Mouse (Mus musculus) embryonic facial prominence, embryonic 13.5 days (tissue): ENCODE results near the gene Sla2. TPM values are rescaled to one million over a fixed set of nuclear protein-coding genes. Genes with fewer than 3 reads are reported as not detected.
"Not testable (repeated sequence)": the region's sequence is repeated elsewhere in the genome, so short reads cannot be mapped to it uniquely, and the experiment has no call there.

Source experiments
- ATAC-seq: fragments of 200-750 bp; cut with Nextera tagmentation; 2 replicates; pipeline ENCODE4 v1.8.0; 2017; ENCODE audit warnings: low read depth; ENCODE audit not compliant: insufficient number of reproducible peaks, insufficient read depth, low FRiP score, low TSS enrichment
- H3K27ac ChIP-seq: fragments of 300-500 bp; sonication (generic); 2 replicates; pipeline ENCODE4 v1.5.1; 2015; ENCODE audit warnings: moderate library complexity, mild to moderate bottlenecking, inconsistent platforms
- H3K27me3 ChIP-seq: fragments of 300-500 bp; sonication (generic); 2 replicates; pipeline ENCODE4 v1.6.1; 2015; ENCODE audit warnings: mild to moderate bottlenecking, inconsistent platforms
- H3K36me3 ChIP-seq: fragments of 300-500 bp; sonication (generic); 2 replicates; pipeline ENCODE4 v1.6.1; 2015; ENCODE audit warnings: mild to moderate bottlenecking, inconsistent platforms
- H3K4me1 ChIP-seq: fragments of 300-500 bp; sonication (generic); 2 replicates; pipeline ENCODE4 v1.6.1; 2015; ENCODE audit warnings: inconsistent platforms
- H3K4me2 ChIP-seq: fragments of 300-500 bp; sonication (generic); 2 replicates; pipeline ENCODE4 v1.6.1; 2015; ENCODE audit warnings: moderate library complexity, mild to moderate bottlenecking, inconsistent platforms
- H3K4me3 ChIP-seq: fragments of 300-500 bp; sonication (generic); 2 replicates; pipeline ENCODE4 v1.5.1; 2015; ENCODE audit warnings: mild to moderate bottlenecking, inconsistent platforms
- H3K9ac ChIP-seq: fragments of 300-500 bp; sonication (generic); 2 replicates; pipeline ENCODE4 v1.6.1; 2015; ENCODE audit warnings: mild to moderate bottlenecking, inconsistent platforms
- H3K9me3 ChIP-seq: fragments of 300-500 bp; sonication (generic); 2 replicates; pipeline ENCODE4 v1.6.1; 2016; ENCODE audit warnings: inconsistent platforms
- WGBS: fragments of 180-500 bp; shearing (Covaris S2); methylation state at CpG from one replicate; pipeline ENCODE4 v1.1.7; 2015; ENCODE audit warnings: mixed read lengths; 5-methylcytosine and 5-hydroxymethylcytosine counted together
- polyA plus RNA-seq: library from polyadenylated mRNA; unstranded; fragments of >200 nt; fragmentation: Nextera tagmentation; extraction: Ambion mirVana; gene quantifications from 2 replicates; pipeline ENCODE4 v1.2.1, GENCODE M21; 2015

Gene Sla2
- polyA plus RNA-seq, 1 experiment from 2014 or later, result 0.38 TPM

- 72% methylated on average over 2 of the region's 2 CpGs for WGBS
These were observed 32.8 kb upstream of the Sla2 start for GRCm38 (mm10) chr2:156919796-156920195.

GRCm38 (mm10) chr2:156919191-156919590 is 32.2 kb upstream of the Sla2 start:
- H3K4me3 ChIP-seq, H3K27me3 ChIP-seq, H3K9me3 ChIP-seq, H3K4me2 ChIP-seq, H3K27ac ChIP-seq, H3K4me1 ChIP-seq, H3K9ac ChIP-seq, H3K36me3 ChIP-seq, ATAC-seq: not testable (repeated sequence)
- 87% methylated on average over 11 of the region's 11 CpGs for WGBS

More at GRCm38 (mm10) chr2:156919796-156920195, 32.8 kb upstream of the Sla2 start:
- no peaks in the 10 kb centered on the region for H3K27me3 ChIP-seq
- no peaks in the 10 kb centered on the region for H3K9me3 ChIP-seq
- H3K9ac ChIP-seq, result no peak overlapping the region
- no peak overlapping the region for H3K4me3 ChIP-seq
- no peak overlapping the region for H3K27ac ChIP-seq
- peaks cover 8% of the 10 kb centered on the region for H3K4me1 ChIP-seq
- no peak for ATAC-seq
- H3K36me3 ChIP-seq, result no peaks in the 10 kb centered on the region
- no peak overlapping the region for H3K4me2 ChIP-seq

GRCm38 (mm10) chr2:156918562-156918961 is 31.6 kb upstream of the Sla2 start:
- H3K27me3 ChIP-seq, result no peaks in the 10 kb centered on the region
- H3K9ac ChIP-seq, result no peak overlapping the region
- H3K4me3 ChIP-seq, result no peak overlapping the region
- no peak overlapping the region for H3K27ac ChIP-seq
- no peak overlapping the region for H3K4me2 ChIP-seq
- WGBS, result 51% methylated on average over 4 of the region's 4 CpGs
- ATAC-seq, result no peak
- H3K9me3 ChIP-seq, result no peaks in the 10 kb centered on the region
- H3K4me1 ChIP-seq, result no peaks in the 10 kb centered on the region
- no peaks in the 10 kb centered on the region for H3K36me3 ChIP-seq

- ATAC-seq, result no peak
- no peaks in the 10 kb centered on the region for H3K36me3 ChIP-seq
- H3K4me3 ChIP-seq, result no peak overlapping the region
- H3K4me1 ChIP-seq, result no peaks in the 10 kb centered on the region
- no peaks in the 10 kb centered on the region for H3K27me3 ChIP-seq
- no peaks in the 10 kb centered on the region for H3K9me3 ChIP-seq
- no peak overlapping the region for H3K4me2 ChIP-seq
- no peak overlapping the region for H3K9ac ChIP-seq
- 76% methylated on average over 3 of the region's 3 CpGs for WGBS
- no peak overlapping the region for H3K27ac ChIP-seq
These were observed 29.6 kb upstream of the Sla2 start for GRCm38 (mm10) chr2:156916419-156917125.

GRCm38 (mm10) chr2:156915559-156915958 is 28.6 kb upstream of the Sla2 start:
- Histone ChIP-seq H3K4me1 (no peaks in the 10 kb centered on the region), H3K27me3 (no peaks in the 10 kb centered on the region), H3K4me2 (no peak overlapping the region), H3K9me3 (no peaks in the 10 kb centered on the region), H3K36me3 (no peaks in the 10 kb centered on the region), H3K27ac (no peak overlapping the region), H3K4me3 (no peak overlapping the region), H3K9ac (no peak overlapping the region)
- ATAC-seq, result no peak
- 71% methylated on average over 3 of the region's 3 CpGs for WGBS

GRCm38 (mm10) chr2:156913191-156913590 is 26.2 kb upstream of the Sla2 start:
- H3K4me3 ChIP-seq, result no peak overlapping the region
- no peak overlapping the region for H3K9ac ChIP-seq
- no peaks in the 10 kb centered on the region for H3K9me3 ChIP-seq
- ATAC-seq, result no peak
- H3K4me1 ChIP-seq, result no peaks in the 10 kb centered on the region
- no peak overlapping the region for H3K4me2 ChIP-seq
- H3K27ac ChIP-seq, result no peak overlapping the region
- H3K36me3 ChIP-seq, result no peaks in the 10 kb centered on the region
- 63% methylated on average over 5 of the region's 5 CpGs for WGBS
- H3K27me3 ChIP-seq, result no peaks in the 10 kb centered on the region

GRCm38 (mm10) chr2:156905931-156906330 is 18.9 kb upstream of the Sla2 start:
- not testable (repeated sequence) for H3K36me3 ChIP-seq, H3K9ac ChIP-seq, H3K4me1 ChIP-seq, H3K4me2 ChIP-seq, H3K4me3 ChIP-seq, H3K27ac ChIP-seq, H3K9me3 ChIP-seq, H3K27me3 ChIP-seq, ATAC-seq
- WGBS, result 48% methylated on average over 4 of the region's 4 CpGs

- Histone ChIP-seq H3K27ac (no peak overlapping the region), H3K9ac (no peak overlapping the region), H3K27me3 (no peaks in the 10 kb centered on the region), H3K4me3 (no peak overlapping the region), H3K36me3 (no peaks in the 10 kb centered on the region), H3K4me1 (no peaks in the 10 kb centered on the region), H3K9me3 (no peaks in the 10 kb centered on the region), H3K4me2 (no peak overlapping the region)
- ATAC-seq, result no peak
- 26% methylated on average over 6 of the region's 6 CpGs for WGBS
These were observed 18.2 kb upstream of the Sla2 start for GRCm38 (mm10) chr2:156904976-156905717.

- H3K27me3 ChIP-seq, result no peaks in the 10 kb centered on the region
- H3K36me3 ChIP-seq, result no peaks in the 10 kb centered on the region
- no peak overlapping the region for H3K27ac ChIP-seq
- no peaks in the 10 kb centered on the region for H3K4me1 ChIP-seq
- ATAC-seq, result no peak
- no peak overlapping the region for H3K9ac ChIP-seq
- 29% methylated on average over 2 of the region's 2 CpGs for WGBS
- no peak overlapping the region for H3K4me3 ChIP-seq
- H3K4me2 ChIP-seq, result no peak overlapping the region
- H3K9me3 ChIP-seq, result no peaks in the 10 kb centered on the region
These were observed 16.4 kb upstream of the Sla2 start for GRCm38 (mm10) chr2:156903367-156903766.

GRCm38 (mm10) chr2:156902411-156902810 is 15.4 kb upstream of the Sla2 start:
- not testable (repeated sequence) for H3K27ac ChIP-seq, H3K4me3 ChIP-seq, H3K9me3 ChIP-seq, H3K27me3 ChIP-seq, ATAC-seq, H3K9ac ChIP-seq, H3K4me1 ChIP-seq, H3K36me3 ChIP-seq, H3K4me2 ChIP-seq
- 83% methylated on average over 3 of the region's 4 CpGs for WGBS

- Histone ChIP-seq H3K4me1 (no peaks in the 10 kb centered on the region), H3K4me2 (no peak overlapping the region), H3K4me3 (no peak overlapping the region), H3K36me3 (no peaks in the 10 kb centered on the region), H3K9ac (no peak overlapping the region), H3K9me3 (no peaks in the 10 kb centered on the region), H3K27ac (no peak overlapping the region), H3K27me3 (no peaks in the 10 kb centered on the region)
- no peak for ATAC-seq
- WGBS, result 76% methylated on average over 6 of the region's 6 CpGs
These were observed 14.9 kb upstream of the Sla2 start for GRCm38 (mm10) chr2:156901883-156902282.

- Histone ChIP-seq H3K27ac (no peak overlapping the region), H3K27me3 (no peaks in the 10 kb centered on the region), H3K4me2 (no peak overlapping the region), H3K9ac (no peak overlapping the region), H3K4me3 (no peak overlapping the region), H3K4me1 (no peaks in the 10 kb centered on the region), H3K9me3 (no peaks in the 10 kb centered on the region), H3K36me3 (no peaks in the 10 kb centered on the region)
- ATAC-seq, result no peak
- 84% methylated on average over 2 of the region's 2 CpGs for WGBS
These were observed 14.4 kb upstream of the Sla2 start for GRCm38 (mm10) chr2:156901344-156901743.
